Comparison of ENCODE assay signal across 21 mouse cellular contexts in the genomic region with DNA sequence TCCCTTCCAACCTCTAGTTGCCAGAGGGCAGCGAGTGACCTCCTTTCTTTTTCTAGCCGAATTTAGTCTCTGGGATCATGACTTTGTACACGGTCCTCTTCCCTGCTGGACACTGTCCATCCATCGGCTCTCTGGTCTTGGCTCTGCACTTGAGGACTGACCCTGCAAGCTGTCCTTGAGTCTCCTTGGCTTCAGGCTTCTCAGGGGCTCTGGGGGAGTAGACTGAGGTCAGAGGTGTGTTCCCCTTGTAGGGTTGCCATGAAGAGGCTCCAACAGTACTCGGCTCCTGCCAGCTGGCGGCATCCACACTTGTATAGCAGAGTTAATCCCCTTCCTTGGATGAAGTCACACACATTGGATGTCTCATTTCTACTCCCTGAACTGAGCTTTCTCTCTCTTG. TPM values are rescaled to one million over a fixed set of nuclear protein-coding genes. Genes with fewer than 3 reads are reported as not detected.
DNase-seq lines count a peak whose midpoint lies in the region; ATAC-seq lines count a peak whose summit lies in the region.
"Had no signal": no experiment of that assay in that cellular context is flagged by ENCODE, and none has a peak within 500 bp of the region (broad histone marks: within the 10 kb centered on the region; RNA-seq: fewer than 3 reads in every experiment).

No protein-coding gene starts in this region.

- H3K36me3 ChIP-seq in heart, embryonic 11.5 days (ENCODE audit: control insufficient read depth, insufficient read depth, low read length): no peaks in the 10 kb centered on the region
- H3K36me3 ChIP-seq: embryonic facial prominence, embryonic 15.5 days; limb, embryonic 12.5 days; liver, embryonic 15.5 days had no signal

- H3K4me2 ChIP-seq in heart, embryonic 11.5 days: no peak overlapping the region
- H3K4me2 ChIP-seq: embryonic facial prominence, embryonic 15.5 days; hindbrain, embryonic 14.5 days; limb, embryonic 12.5 days; liver, embryonic 15.5 days had no signal

- peak; percentile 97 for DNase-seq in heart, adult 11 months
- peak; percentile 26 for DNase-seq in urinary bladder, postnatal 14 days (ENCODE audit: low spot score)
- DNase-seq in urinary bladder, postnatal 25 days (ENCODE audit: low spot score): no peak
- DNase-seq in heart, postnatal 36 days: peak; percentile 49 to 57
- no peak for DNase-seq in left cerebral cortex, adult 8-10 months (ENCODE audit: low spot score in 2 of 2)
- DNase-seq: cerebellum, adult 9-11 months; lung, postnatal 14 days; right cerebral cortex, adult 18-20 months; spleen, adult 18-20 months; thymus, postnatal 4 days had no signal

- peaks cover 3% of the 10 kb centered on the region for H3K4me1 ChIP-seq in heart, embryonic 11.5 days (ENCODE audit: control insufficient read depth, insufficient read depth, low read length)

- H3K9ac ChIP-seq in heart, embryonic 11.5 days (ENCODE audit: low read depth, low read length): no peak overlapping the region
- H3K9ac ChIP-seq: embryonic facial prominence, embryonic 15.5 days; hindbrain, embryonic 14.5 days; limb, embryonic 12.5 days; liver, embryonic 15.5 days had no signal

- no peak for ATAC-seq in heart, embryonic 11.5 days (replicated peaks; ENCODE audit: insufficient number of reproducible peaks, low FRiP score, low TSS enrichment)
- no peak for ATAC-seq in frontal cortex, adult (ENCODE audit: low TSS enrichment)
- ATAC-seq: activated CD4-positive, CD25-positive, alpha-beta regulatory T cell, adult 4 months; intestine, embryonic 16.5 days; midbrain, embryonic 16.5 days had no signal

- H3K27me3 ChIP-seq in heart, embryonic 11.5 days (ENCODE audit: control insufficient read depth, insufficient read depth, low read length): no peaks in the 10 kb centered on the region
- H3K27me3 ChIP-seq: embryonic facial prominence, embryonic 15.5 days; limb, embryonic 12.5 days; liver, embryonic 15.5 days had no signal

- 78% methylated on average over 6 of the region's 6 CpGs for WGBS in heart, embryonic 11.5 days (ENCODE audit: insufficient replicate concordance)

- no peaks in the 10 kb centered on the region for H3K9me3 ChIP-seq in heart, embryonic 11.5 days (replicated peaks; ENCODE audit: control insufficient read depth, low read length)
- H3K9me3 ChIP-seq: embryonic facial prominence, embryonic 15.5 days; limb, embryonic 12.5 days; liver, embryonic 15.5 days had no signal

- H3K27ac ChIP-seq in heart, embryonic 11.5 days (ENCODE audit: low read depth, low read length): no peak overlapping the region
- H3K27ac ChIP-seq: embryonic facial prominence, embryonic 15.5 days; hindbrain, embryonic 14.5 days; limb, embryonic 12.5 days; liver, embryonic 15.5 days had no signal

- no peak overlapping the region for H3K4me3 ChIP-seq in heart, embryonic 11.5 days (ENCODE audit: low read depth, low read length)
- H3K4me3 ChIP-seq: embryonic facial prominence, embryonic 15.5 days; limb, embryonic 12.5 days; liver, embryonic 15.5 days had no signal

- intact Hi-C loops in heart, postnatal 36 days (cut with DNase I): loop anchor here (2.0 kb wide), 1 partner anchor 15 kb away; a partner anchor contains a TSS

RNA-seq across cellular contexts. Expression of a gene that starts 15.2 kb away (rescaled TPM):
- polyA plus RNA-seq in heart, embryonic 11.5 days (2014; fragmentation: Nextera tagmentation; extraction: Ambion mirVana): 3.3 and 4.2 TPM in 2 replicates
- total RNA-seq in heart, postnatal 36 days (2021): 10 to 100 TPM; 11.1 to 29.3 TPM
- total RNA-seq in left cerebral cortex, adult 8-10 months (2022): 10 to 100 TPM; 13.4 to 25.5 (median 14.7) TPM

RNA-seq across cellular contexts. Expression of a gene that starts 23.8 kb away (rescaled TPM):
- 38.2 and 64.5 TPM in 2 replicates for polyA plus RNA-seq in heart, embryonic 11.5 days (2014; fragmentation: Nextera tagmentation; extraction: Ambion mirVana)
- 100 to 1,000 TPM; 122 to 127 TPM for total RNA-seq in heart, postnatal 36 days (2021)
- under 1 TPM; 0.07 to 0.51 (median 0.31) TPM for total RNA-seq in left cerebral cortex, adult 8-10 months (2022)
- total RNA-seq: megakaryocyte-erythroid progenitor cell, adult 5-6 weeks had no signal
- polyA plus RNA-seq: activated CD4-positive, CD25-positive, alpha-beta regulatory T cell, adult 4 months; forebrain, embryonic 11.5 days; hindbrain, embryonic 14.5 days; midbrain, embryonic 16.5 days had no signal

Comparison
In these comparisons a context has a peak if more than half of its experiments do, and no peak if none do; other contexts are left out.
1. DNase-seq: peak in heart, adult 11 months (single experiment), urinary bladder, postnatal 14 days (single experiment) and heart, postnatal 36 days (2 of 2); none in urinary bladder, postnatal 25 days (single experiment) and left cerebral cortex, adult 8-10 months (0 of 2).
2. RNA of a gene that starts 23.8 kb away (total RNA-seq): 122 to 127 TPM in heart, postnatal 36 days; 0.07 to 0.51 TPM in left cerebral cortex, adult 8-10 months; every median in the first group is over 10 times any median in the second.